Mouse (Mus musculus): ENCODE measurements around the gene Slc44a1. TPM values are rescaled to one million over a fixed set of nuclear protein-coding genes. Genes with fewer than 3 reads are reported as not detected.

Gene Slc44a1
- polyA plus RNA-seq, 1 experiment, result not detected

DNA sequence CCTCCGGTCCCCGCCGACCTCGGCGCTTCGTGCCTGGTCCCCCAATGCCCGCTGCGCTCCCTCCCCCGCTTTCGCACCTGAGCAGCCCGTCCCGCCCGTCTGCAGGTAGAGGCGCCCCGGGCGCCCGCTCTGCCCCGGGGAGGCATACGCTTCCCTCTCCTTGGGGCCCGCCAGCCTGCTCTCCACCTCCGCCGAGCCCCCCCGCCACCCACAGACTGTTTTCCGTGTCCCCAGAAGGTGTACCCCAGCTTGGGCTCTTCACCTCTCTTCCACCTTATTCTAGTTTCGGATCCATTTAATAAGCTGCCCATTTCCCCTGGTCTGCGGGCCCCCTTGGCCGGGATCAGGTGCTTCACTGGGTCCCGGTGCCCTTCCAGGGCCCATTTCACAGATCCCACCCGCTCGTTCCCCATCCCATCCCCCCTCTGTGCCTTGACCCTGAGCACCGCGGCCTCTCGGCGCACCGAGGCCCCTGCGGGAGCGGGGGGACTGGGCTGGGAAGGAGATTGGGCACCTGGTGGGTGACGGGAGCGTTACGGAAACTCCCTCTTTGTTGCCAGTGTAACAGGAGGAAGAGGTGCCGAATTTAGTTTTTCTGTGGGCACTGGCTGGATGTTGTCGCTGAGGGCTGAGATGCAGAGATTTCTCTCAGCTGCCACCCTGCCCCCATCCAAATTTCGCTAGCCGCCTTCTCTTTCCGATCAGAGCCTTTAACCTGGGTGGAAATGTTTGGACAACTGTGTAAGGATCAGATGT is 781 bp downstream of the Slc44a1 start:
- no peak; the same call in 1 of the 2 replicates for TF ChIP-seq POLR2A (IDR thresholded peaks at IDR 0.05; ENCODE audit: insufficient read depth, low read depth, low read length)
- TF ChIP-seq CTCF (IDR thresholded peaks at IDR 0.05; ENCODE audit: insufficient read depth, low read depth, low read length), result no peak
- Histone ChIP-seq H3K4me3 (ENCODE audit: insufficient read depth, low read depth, low read length) (peak overlapping the region; percentile 78), H3K27ac (ENCODE audit: insufficient read depth, low read depth, low read length) (peak overlapping the region; percentile 74), H3K4me1 (ENCODE audit: control insufficient read depth, insufficient read depth, low read length) (peaks cover 7% of the 10 kb centered on the region)
- under 1% methylated on average over 45 of the region's 45 CpGs for WGBS

DNA sequence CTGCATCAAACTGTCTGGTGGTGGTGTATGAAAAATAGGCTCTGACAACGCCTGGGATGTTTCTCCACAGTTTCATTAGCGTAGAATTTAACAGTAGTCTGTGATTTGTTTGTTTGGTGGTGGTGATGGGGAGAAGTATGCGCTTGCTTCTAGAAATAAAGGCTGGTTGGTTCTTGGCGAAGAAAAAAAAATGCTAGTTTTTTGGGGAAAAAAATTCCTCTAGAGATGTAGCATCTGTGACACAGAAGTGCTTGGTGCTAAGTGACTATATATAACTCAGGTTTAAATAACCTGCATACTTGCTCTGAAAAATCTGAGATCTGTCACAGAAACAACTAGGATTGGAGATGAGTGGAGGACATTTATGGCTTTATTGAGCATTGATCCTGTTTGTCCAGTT is 1.5 kb downstream of the Slc44a1 start:
- whole genome bisulfite sequencing, result 10% methylated on average over 4 of the region's 4 CpGs
- Histone ChIP-seq H3K4me1 (ENCODE audit: control insufficient read depth, insufficient read depth, low read length) (peaks cover 7% of the 10 kb centered on the region), H3K27ac (ENCODE audit: insufficient read depth, low read depth, low read length) (no peak overlapping the region), H3K4me3 (ENCODE audit: insufficient read depth, low read depth, low read length) (no peak overlapping the region)
- TF ChIP-seq CTCF (IDR thresholded peaks at IDR 0.05; ENCODE audit: insufficient read depth, low read depth, low read length) (no peak), POLR2A (IDR thresholded peaks at IDR 0.05; ENCODE audit: insufficient read depth, low read depth, low read length) (no peak)

DNA sequence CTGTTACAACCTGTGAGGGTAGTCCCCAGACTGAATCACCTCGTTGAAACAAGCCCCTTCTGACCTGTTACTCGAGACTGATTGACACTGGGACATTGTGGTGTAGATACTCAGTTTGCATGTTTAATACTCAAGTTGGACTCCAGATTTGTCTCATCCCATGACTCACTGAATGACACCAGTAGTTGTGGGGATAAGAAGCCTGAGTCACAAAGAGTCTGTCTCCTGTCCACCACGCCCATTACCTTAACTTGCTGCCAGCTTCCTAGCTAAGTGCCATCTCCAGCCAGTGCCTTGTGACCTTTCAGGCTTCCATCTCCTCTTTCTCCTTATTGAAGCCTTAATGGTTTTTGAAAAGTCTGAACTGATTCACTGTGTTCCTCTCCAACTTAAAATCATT is 6.0 kb downstream of the Slc44a1 start:
- TF ChIP-seq CTCF (IDR thresholded peaks at IDR 0.05; ENCODE audit: insufficient read depth, low read depth, low read length) (no peak), POLR2A (IDR thresholded peaks at IDR 0.05; ENCODE audit: insufficient read depth, low read depth, low read length) (no peak)
- WGBS, result 82% methylated on average over 3 of the region's 3 CpGs
- Histone ChIP-seq H3K4me1 (ENCODE audit: control insufficient read depth, insufficient read depth, low read length) (peaks cover 18% of the 10 kb centered on the region), H3K4me3 (ENCODE audit: insufficient read depth, low read depth, low read length) (no peak overlapping the region), H3K27ac (ENCODE audit: insufficient read depth, low read depth, low read length) (no peak overlapping the region)

DNA sequence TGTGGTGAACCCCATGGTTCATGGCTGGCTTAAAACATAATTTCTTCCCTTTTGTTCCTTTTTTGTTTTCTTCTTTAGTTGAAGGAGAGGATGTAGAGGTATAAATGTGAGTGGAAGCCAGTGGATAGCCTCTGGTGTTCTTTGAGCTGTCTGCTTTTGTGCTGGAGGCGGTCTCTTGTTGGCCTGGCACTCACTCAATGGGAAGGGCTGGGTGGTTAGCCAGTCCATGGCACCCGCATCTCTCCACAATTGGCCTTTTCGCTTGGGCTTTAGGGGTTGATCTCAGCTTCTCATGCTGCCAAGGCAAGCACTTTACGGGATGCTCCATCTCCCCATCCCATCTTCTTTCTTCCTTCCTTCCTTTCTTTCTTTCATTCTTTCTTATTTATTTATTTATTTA is 7.6 kb downstream of the Slc44a1 start:
- 63% methylated on average over 4 of the region's 4 CpGs for WGBS
- peaks cover 23% of the 10 kb centered on the region for H3K4me1 ChIP-seq (ENCODE audit: control insufficient read depth, insufficient read depth, low read length)
- no peak overlapping the region for H3K27ac ChIP-seq (ENCODE audit: insufficient read depth, low read depth, low read length)
- H3K4me3 ChIP-seq (ENCODE audit: insufficient read depth, low read depth, low read length), result no peak overlapping the region
- TF ChIP-seq POLR2A (IDR thresholded peaks at IDR 0.05; ENCODE audit: insufficient read depth, low read depth, low read length) (no peak), CTCF (IDR thresholded peaks at IDR 0.05; ENCODE audit: insufficient read depth, low read depth, low read length) (no peak)

DNA sequence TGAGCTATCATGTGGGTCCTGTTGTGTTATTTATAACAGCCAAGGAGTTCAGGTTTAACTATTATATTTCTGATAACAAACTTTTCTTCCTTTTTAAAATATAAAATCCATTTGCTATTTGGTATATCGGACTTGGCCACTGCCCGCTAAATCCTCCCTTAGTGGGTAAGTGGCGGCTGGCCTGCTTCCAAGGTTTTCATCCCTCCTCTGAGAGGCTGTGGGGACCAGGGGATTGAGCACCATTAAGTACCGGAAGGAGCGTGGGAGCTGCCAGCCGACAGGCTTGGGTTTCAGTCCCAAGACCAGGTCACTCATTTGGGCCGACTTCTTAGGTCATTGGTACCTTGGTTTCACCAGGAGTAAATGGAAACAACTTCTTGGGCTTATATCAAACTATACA is 10.5 kb downstream of the Slc44a1 start:
- H3K27ac ChIP-seq (ENCODE audit: insufficient read depth, low read depth, low read length), result no peak overlapping the region
- H3K4me1 ChIP-seq (ENCODE audit: control insufficient read depth, insufficient read depth, low read length), result peaks cover 26% of the 10 kb centered on the region
- WGBS, result 51% methylated on average over 7 of the region's 7 CpGs
- no peak overlapping the region for H3K4me3 ChIP-seq (ENCODE audit: insufficient read depth, low read depth, low read length)
- no peak for TF ChIP-seq POLR2A (IDR thresholded peaks at IDR 0.05; ENCODE audit: insufficient read depth, low read depth, low read length)
- TF ChIP-seq CTCF (IDR thresholded peaks at IDR 0.05; ENCODE audit: insufficient read depth, low read depth, low read length), result no peak

DNA sequence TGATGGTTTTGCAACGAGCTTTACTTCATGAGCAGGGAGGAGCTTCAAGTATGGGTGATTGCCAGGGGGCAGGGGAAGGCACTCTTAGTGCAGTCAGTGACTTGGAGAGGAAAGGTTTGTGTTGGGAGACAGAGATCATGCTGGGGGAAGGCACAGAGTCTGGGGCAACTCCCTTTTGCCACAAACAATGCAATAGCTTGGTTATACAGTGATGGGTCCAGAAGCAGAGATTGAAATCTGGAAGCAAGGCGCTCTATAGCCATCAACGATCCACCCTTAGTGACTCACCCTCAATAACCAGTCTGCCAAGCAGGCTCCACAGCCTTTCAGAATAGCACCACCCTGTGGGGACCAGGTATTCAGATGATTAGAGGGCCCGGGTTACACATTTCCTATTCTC is 11.7 kb downstream of the Slc44a1 start:
- WGBS, result 38% methylated on average over 4 of the region's 4 CpGs
- Histone ChIP-seq H3K27ac (ENCODE audit: insufficient read depth, low read depth, low read length) (no peak overlapping the region), H3K4me1 (ENCODE audit: control insufficient read depth, insufficient read depth, low read length) (peaks cover 26% of the 10 kb centered on the region), H3K4me3 (ENCODE audit: insufficient read depth, low read depth, low read length) (no peak overlapping the region)
- TF ChIP-seq CTCF (IDR thresholded peaks at IDR 0.05; ENCODE audit: insufficient read depth, low read depth, low read length) (no peak), POLR2A (IDR thresholded peaks at IDR 0.05; ENCODE audit: insufficient read depth, low read depth, low read length) (no peak)

DNA sequence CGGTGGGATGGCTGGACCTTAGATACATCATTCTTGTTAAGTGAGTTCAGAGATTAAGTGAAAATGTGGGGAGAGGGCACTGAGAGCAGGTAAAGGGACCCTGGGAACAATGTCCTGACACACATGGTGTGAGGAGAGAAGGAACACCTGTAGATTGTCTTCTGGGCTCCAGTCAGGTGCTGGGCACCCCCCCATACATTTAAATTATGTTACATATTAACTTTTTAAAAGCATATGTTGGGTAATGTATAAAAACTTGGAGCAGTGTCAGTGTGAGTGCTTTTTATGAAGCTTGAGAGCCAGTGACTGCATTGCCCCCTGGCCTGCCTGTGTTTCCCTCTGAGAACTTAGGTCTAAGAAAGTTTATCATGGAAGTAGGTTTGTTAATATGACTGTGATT is 12.2 kb downstream of the Slc44a1 start:
- H3K4me1 ChIP-seq (ENCODE audit: control insufficient read depth, insufficient read depth, low read length), result peaks cover 26% of the 10 kb centered on the region
- no peak for TF ChIP-seq POLR2A (IDR thresholded peaks at IDR 0.05; ENCODE audit: insufficient read depth, low read depth, low read length)
- no peak for TF ChIP-seq CTCF (IDR thresholded peaks at IDR 0.05; ENCODE audit: insufficient read depth, low read depth, low read length)
- no peak overlapping the region for H3K4me3 ChIP-seq (ENCODE audit: insufficient read depth, low read depth, low read length)
- WGBS, result 95% methylated on average over 1 of the region's 1 CpGs
- no peak overlapping the region for H3K27ac ChIP-seq (ENCODE audit: insufficient read depth, low read depth, low read length)

DNA sequence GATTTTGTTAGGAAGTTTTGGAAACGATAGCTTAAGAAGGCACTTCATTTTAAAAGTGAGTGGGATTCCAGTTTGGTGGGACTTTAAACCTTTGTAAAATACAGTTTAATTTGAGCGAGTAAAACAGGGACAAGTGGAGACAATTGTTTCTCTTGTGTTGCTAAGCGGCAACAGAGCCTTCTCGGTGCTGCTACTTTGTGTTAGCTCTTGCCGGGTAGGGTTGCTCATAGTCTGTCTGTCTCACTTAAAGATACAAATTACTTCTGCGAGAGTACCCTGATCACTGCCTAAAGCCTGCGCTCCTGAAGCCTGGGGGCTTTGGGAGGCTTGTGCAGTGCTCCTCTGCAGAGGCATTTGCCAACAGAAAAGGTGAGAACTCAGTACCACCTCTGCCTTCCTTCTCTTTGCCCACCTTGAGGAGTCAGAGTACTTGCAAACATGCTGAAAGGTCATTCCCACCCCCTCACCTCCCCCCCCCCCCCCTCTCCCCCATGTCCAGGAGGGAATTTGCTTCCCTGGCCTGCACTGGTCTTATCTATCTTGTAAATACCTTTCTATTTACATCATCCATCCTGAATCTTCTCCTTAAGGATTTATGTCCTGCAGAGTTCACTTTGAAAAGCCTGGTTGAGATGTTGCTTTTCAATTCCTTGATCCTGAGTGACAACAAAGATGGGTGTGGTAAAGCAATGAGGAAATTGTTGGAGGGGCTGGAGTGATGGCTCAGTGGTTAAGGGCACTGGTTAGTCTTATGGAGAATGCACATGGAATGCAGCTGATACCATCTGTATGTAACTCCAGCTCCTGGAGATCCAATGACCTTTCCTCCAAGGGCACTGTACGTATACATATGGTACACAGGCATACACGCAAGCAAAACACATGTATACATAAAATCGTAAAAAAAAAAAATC is 13.0 kb downstream of the Slc44a1 start:
- 47% methylated on average over 10 of the region's 10 CpGs for WGBS
- TF ChIP-seq POLR2A (IDR thresholded peaks at IDR 0.05; ENCODE audit: insufficient read depth, low read depth, low read length) (no peak), CTCF (IDR thresholded peaks at IDR 0.05; ENCODE audit: insufficient read depth, low read depth, low read length) (no peak)

DNA sequence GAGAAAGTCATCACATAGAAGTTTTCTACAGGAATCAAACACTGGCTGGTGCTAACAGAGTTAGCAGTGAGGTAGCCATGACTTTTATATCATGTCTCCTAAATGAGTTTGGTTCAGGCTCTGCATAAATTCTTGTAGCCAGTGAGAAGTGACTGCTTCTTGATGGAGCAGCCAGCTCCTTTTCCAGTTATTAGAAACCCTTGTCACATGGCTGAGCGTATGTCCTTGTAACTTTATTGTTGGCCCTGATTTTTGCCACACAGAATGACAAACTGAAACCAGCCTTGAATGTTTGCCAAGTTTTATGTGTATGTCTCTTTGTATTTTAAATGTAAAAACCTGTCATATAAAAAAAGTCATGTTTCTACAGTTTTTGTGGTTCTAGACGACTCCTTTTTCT is 15.7 kb downstream of the Slc44a1 start:
- Histone ChIP-seq H3K27ac (ENCODE audit: insufficient read depth, low read depth, low read length) (no peak overlapping the region), H3K4me3 (ENCODE audit: insufficient read depth, low read depth, low read length) (no peak overlapping the region), H3K4me1 (ENCODE audit: control insufficient read depth, insufficient read depth, low read length) (peaks cover 11% of the 10 kb centered on the region)
- WGBS, result 74% methylated on average over 2 of the region's 2 CpGs
- TF ChIP-seq POLR2A (IDR thresholded peaks at IDR 0.05; ENCODE audit: insufficient read depth, low read depth, low read length) (no peak), CTCF (IDR thresholded peaks at IDR 0.05; ENCODE audit: insufficient read depth, low read depth, low read length) (no peak)

More for the DNA sequence above, 13.0 kb downstream of the Slc44a1 start:
- H3K4me3 ChIP-seq (ENCODE audit: insufficient read depth, low read depth, low read length), result no peak overlapping the region
- H3K27ac ChIP-seq (ENCODE audit: insufficient read depth, low read depth, low read length), result no peak overlapping the region
- peaks cover 23% of the 10 kb centered on the region for H3K4me1 ChIP-seq (ENCODE audit: control insufficient read depth, insufficient read depth, low read length)
